Mouse (Mus musculus): Measurements from ENCODE around the gene Vwa5a. TPM values are rescaled to one million over a fixed set of nuclear protein-coding genes. Genes with fewer than 3 reads are reported as not detected.

The Vwa5a gene
- polyA plus RNA-seq, 1 experiment from 2014 or later, result 6.0 TPM

GRCm38 (mm10) chr9:38772768-38773167 is 54.7 kb downstream of the Vwa5a start, which contains the start of gene Olfr921:
Gene Olfr921, plus strand, starts transcription at chr9:38773068.
- Histone ChIP-seq H3K27ac (ENCODE audit: low read length) (no peak within 1 kb of the TSS), H3K4me1 (ENCODE audit: control insufficient read depth, insufficient read depth, low read length) (no peaks in the 10 kb centered on the region), H3K36me3 (ENCODE audit: control insufficient read depth, insufficient read depth, low read length) (no peaks in the 10 kb centered on the region), H3K9me3 (replicated peaks; ENCODE audit: control insufficient read depth, low read length, poor library complexity, severe bottlenecking) (no peaks in the 10 kb centered on the region), H3K9ac (ENCODE audit: low read depth, low read length) (no peak within 1 kb of the TSS), H3K27me3 (ENCODE audit: control insufficient read depth, insufficient read depth, low read depth, low read length) (no peaks in the 10 kb centered on the region), H3K4me2 (ENCODE audit: low read length) (no peak within 1 kb of the TSS), H3K4me3 (ENCODE audit: low read depth, low read length) (no peak within 1 kb of the TSS)
- no peak for ATAC-seq

- H3K9me3 ChIP-seq (replicated peaks; ENCODE audit: control insufficient read depth, low read length, poor library complexity, severe bottlenecking), result no peaks in the 10 kb centered on the region; the same call in 1 of the 2 replicates
- H3K27ac ChIP-seq (ENCODE audit: low read length), result no peak overlapping the region
- no peaks in the 10 kb centered on the region for H3K27me3 ChIP-seq (ENCODE audit: control insufficient read depth, insufficient read depth, low read depth, low read length)
- no peak overlapping the region for H3K4me2 ChIP-seq (ENCODE audit: low read length)
- H3K4me3 ChIP-seq (ENCODE audit: low read depth, low read length), result no peak overlapping the region
- no peak for ATAC-seq
- H3K4me1 ChIP-seq (ENCODE audit: control insufficient read depth, insufficient read depth, low read length), result no peaks in the 10 kb centered on the region
- H3K36me3 ChIP-seq (ENCODE audit: control insufficient read depth, insufficient read depth, low read length), result no peaks in the 10 kb centered on the region
- no peak overlapping the region for H3K9ac ChIP-seq (ENCODE audit: low read depth, low read length)
- WGBS, result 88% methylated on average over 2 of the region's 2 CpGs
Observed at GRCm38 (mm10) chr9:38792689-38793088, 74.6 kb downstream of the Vwa5a start.

Other genes with a start within 250 kb of the Vwa5a start
- not detected in 2 replicates for gene Olfr905, start 247.2 kb upstream of the Vwa5a start, polyA plus RNA-seq (2015; fragmentation: Nextera tagmentation; extraction: Ambion mirVana)
- not detected in 2 replicates for gene Olfr906, start 231.2 kb upstream of the Vwa5a start, polyA plus RNA-seq (2015; fragmentation: Nextera tagmentation; extraction: Ambion mirVana)
- not detected in 2 replicates for gene Olfr907, start 222.5 kb upstream of the Vwa5a start, polyA plus RNA-seq (2015; fragmentation: Nextera tagmentation; extraction: Ambion mirVana)
- gene Olfr911-ps1, start 196.7 kb upstream of the Vwa5a start, polyA plus RNA-seq (2015; fragmentation: Nextera tagmentation; extraction: Ambion mirVana), result not detected in 2 replicates
- not detected in 2 replicates for gene Olfr910, start 180.4 kb upstream of the Vwa5a start, polyA plus RNA-seq (2015; fragmentation: Nextera tagmentation; extraction: Ambion mirVana)
- not detected in 2 replicates for gene Olfr912, start 138.1 kb upstream of the Vwa5a start, polyA plus RNA-seq (2015; fragmentation: Nextera tagmentation; extraction: Ambion mirVana)
- not detected in 2 replicates for gene Olfr913, start 125.5 kb upstream of the Vwa5a start, polyA plus RNA-seq (2015; fragmentation: Nextera tagmentation; extraction: Ambion mirVana)
- gene Olfr914, start 113.2 kb upstream of the Vwa5a start, polyA plus RNA-seq (2015; fragmentation: Nextera tagmentation; extraction: Ambion mirVana), result not detected in 2 replicates
- not detected in 2 replicates for gene Olfr916, start 58.4 kb upstream of the Vwa5a start, polyA plus RNA-seq (2015; fragmentation: Nextera tagmentation; extraction: Ambion mirVana)
- gene Olfr917, start 52.4 kb upstream of the Vwa5a start, polyA plus RNA-seq (2015; fragmentation: Nextera tagmentation; extraction: Ambion mirVana), result not detected in 2 replicates
- not detected in 2 replicates for gene Olfr918, start 43.7 kb upstream of the Vwa5a start, polyA plus RNA-seq (2015; fragmentation: Nextera tagmentation; extraction: Ambion mirVana)
- gene Olfr919, start 14.6 kb upstream of the Vwa5a start, polyA plus RNA-seq (2015; fragmentation: Nextera tagmentation; extraction: Ambion mirVana), result not detected in 2 replicates
- gene Olfr920, start 34.0 kb downstream of the Vwa5a start, polyA plus RNA-seq (2015; fragmentation: Nextera tagmentation; extraction: Ambion mirVana), result not detected in 2 replicates
- not detected in 2 replicates for gene Olfr921, start 54.8 kb downstream of the Vwa5a start, polyA plus RNA-seq (2015; fragmentation: Nextera tagmentation; extraction: Ambion mirVana)
- gene Olfr922, start 96.3 kb downstream of the Vwa5a start, polyA plus RNA-seq (2015; fragmentation: Nextera tagmentation; extraction: Ambion mirVana), result not detected in 2 replicates
- gene Olfr923, start 108.3 kb downstream of the Vwa5a start, polyA plus RNA-seq (2015; fragmentation: Nextera tagmentation; extraction: Ambion mirVana), result not detected in 2 replicates
- not detected in 2 replicates for gene Olfr924, start 126.2 kb downstream of the Vwa5a start, polyA plus RNA-seq (2015; fragmentation: Nextera tagmentation; extraction: Ambion mirVana)
- not detected in 2 replicates for gene Olfr26, start 136.8 kb downstream of the Vwa5a start, polyA plus RNA-seq (2015; fragmentation: Nextera tagmentation; extraction: Ambion mirVana)
- not detected in 2 replicates for gene Olfr926, start 158.9 kb downstream of the Vwa5a start, polyA plus RNA-seq (2015; fragmentation: Nextera tagmentation; extraction: Ambion mirVana)
- not detected in 2 replicates for gene Olfr930, start 211.5 kb downstream of the Vwa5a start, polyA plus RNA-seq (2015; fragmentation: Nextera tagmentation; extraction: Ambion mirVana)